Mouse (Mus musculus): ENCODE results near the gene Lrch1. TPM values are rescaled to one million over a fixed set of nuclear protein-coding genes. Genes with fewer than 3 reads are reported as not detected.

The Lrch1 gene
- polyA plus RNA-seq, 1 experiment from 2014 or later = 4.3 TPM

GRCm38 (mm10) chr14:74884024-74884680 is 63.5 kb downstream of the Lrch1 start:
- Histone ChIP-seq H3K4me1 (replicated peaks) (peaks cover 30% of the 10 kb centered on the region), H3K4me3 (replicated peaks) (no peak overlapping the region), H3K27ac (no peak overlapping the region), H3K9ac (no peak overlapping the region), H3K9me3 (replicated peaks) (no peaks in the 10 kb centered on the region), H3K4me2 (no peak overlapping the region), H3K27me3 (no peaks in the 10 kb centered on the region), H3K36me3 (no peaks in the 10 kb centered on the region)
- WGBS (ENCODE audit: insufficient replicate concordance) = 62% methylated on average over 13 of the region's 13 CpGs
- no peak for DNase-seq
- no peak for ATAC-seq (ENCODE audit: low read depth)

DNA sequence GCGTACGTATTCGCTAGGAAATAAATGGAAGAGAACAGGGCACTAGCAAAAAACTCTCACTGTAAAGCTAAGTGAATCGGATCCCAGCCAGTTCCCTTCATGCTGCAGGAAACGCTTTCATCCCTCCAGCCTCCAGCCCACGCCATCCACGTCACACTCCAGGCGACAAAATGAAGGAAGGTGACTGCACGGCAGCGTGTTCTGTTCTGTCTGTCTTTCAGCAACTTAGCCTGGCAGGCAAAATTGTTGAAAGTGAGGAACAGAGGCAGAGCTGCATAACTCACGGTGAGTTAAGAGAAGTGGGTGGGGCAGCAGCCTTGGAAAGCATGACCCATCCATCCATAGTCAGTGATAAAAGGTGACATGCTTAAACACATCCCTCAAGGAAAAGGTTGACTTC is 64.5 kb downstream of the Lrch1 start:
- no peak overlapping the region for H3K27ac ChIP-seq
- H3K9ac ChIP-seq = no peak overlapping the region
- H3K4me2 ChIP-seq = no peak overlapping the region
- 72% methylated on average over 11 of the region's 11 CpGs for WGBS (ENCODE audit: insufficient replicate concordance)
- peaks cover 27% of the 10 kb centered on the region for H3K4me1 ChIP-seq (replicated peaks)
- no peak overlapping the region for H3K4me3 ChIP-seq (replicated peaks)
- no peaks in the 10 kb centered on the region for H3K36me3 ChIP-seq
- ATAC-seq (ENCODE audit: low read depth) (no peak), DNase-seq (no peak)
- no peaks in the 10 kb centered on the region for H3K27me3 ChIP-seq
- H3K9me3 ChIP-seq (replicated peaks) = no peaks in the 10 kb centered on the region

GRCm38 (mm10) chr14:74882754-74883153 is 64.9 kb downstream of the Lrch1 start:
- H3K4me2 ChIP-seq = no peak overlapping the region
- no peak for DNase-seq
- H3K9me3 ChIP-seq (replicated peaks) = no peaks in the 10 kb centered on the region
- no peak overlapping the region for H3K4me3 ChIP-seq (replicated peaks)
- no peaks in the 10 kb centered on the region for H3K27me3 ChIP-seq
- H3K36me3 ChIP-seq = no peaks in the 10 kb centered on the region
- WGBS (ENCODE audit: insufficient replicate concordance) = 58% methylated on average over 3 of the region's 3 CpGs
- ATAC-seq (ENCODE audit: low read depth) = no peak
- peaks cover 27% of the 10 kb centered on the region for H3K4me1 ChIP-seq (replicated peaks)
- H3K27ac ChIP-seq = no peak overlapping the region
- no peak overlapping the region for H3K9ac ChIP-seq

DNA sequence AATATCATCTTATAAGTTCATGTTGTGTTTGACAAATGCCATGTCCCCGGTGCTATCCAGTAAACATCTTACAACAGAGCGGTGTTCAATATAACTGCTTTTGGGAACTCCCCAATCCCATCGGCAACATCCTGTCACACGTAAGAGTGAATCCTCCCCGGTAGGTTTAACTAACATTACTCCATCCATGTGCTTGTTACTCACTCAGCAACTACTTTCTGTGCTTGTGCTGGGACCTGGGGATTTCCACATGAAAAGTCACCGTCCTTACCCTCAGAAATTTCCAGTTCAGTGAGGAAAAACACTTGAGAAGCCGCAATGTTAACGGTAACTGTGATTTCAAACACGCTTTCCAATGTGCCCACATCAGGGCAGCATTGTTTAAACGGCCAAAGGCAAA is 66.8 kb downstream of the Lrch1 start:
- WGBS (ENCODE audit: insufficient replicate concordance) = 84% methylated on average over 10 of the region's 10 CpGs
- ATAC-seq (ENCODE audit: low read depth) (no peak), DNase-seq (no peak)
- no peaks in the 10 kb centered on the region for H3K9me3 ChIP-seq (replicated peaks)
- no peaks in the 10 kb centered on the region for H3K36me3 ChIP-seq
- H3K4me3 ChIP-seq (replicated peaks) = no peak overlapping the region
- no peak overlapping the region for H3K27ac ChIP-seq
- H3K9ac ChIP-seq = no peak overlapping the region
- no peaks in the 10 kb centered on the region for H3K27me3 ChIP-seq
- H3K4me1 ChIP-seq (replicated peaks) = peaks cover 27% of the 10 kb centered on the region
- H3K4me2 ChIP-seq = no peak overlapping the region

GRCm38 (mm10) chr14:74879480-74879879 is 68.2 kb downstream of the Lrch1 start:
- WGBS (ENCODE audit: insufficient replicate concordance) = 84% methylated on average over 8 of the region's 10 CpGs

DNA sequence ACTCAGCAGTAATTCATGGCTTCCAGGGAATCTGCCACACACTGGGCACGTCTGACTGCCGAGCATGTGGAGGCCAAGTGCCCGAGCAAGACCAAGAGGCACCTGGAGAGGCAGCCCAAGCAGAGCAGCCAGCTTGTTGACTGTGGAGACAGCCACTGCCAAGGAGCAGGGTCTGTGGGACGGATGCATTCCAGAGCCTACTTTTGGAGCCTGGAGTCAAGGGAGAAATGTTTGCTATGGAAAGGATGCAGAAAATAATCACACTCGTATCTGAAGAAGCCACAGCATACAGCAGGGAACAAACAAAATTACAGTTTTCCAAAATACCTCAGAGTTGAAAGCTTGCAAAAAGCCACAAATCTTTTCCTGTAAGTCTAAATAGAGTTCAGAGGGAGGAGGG is 70.4 kb downstream of the Lrch1 start:
- 80% methylated on average over 5 of the region's 5 CpGs for WGBS (ENCODE audit: insufficient replicate concordance)
- no peak for ATAC-seq (ENCODE audit: low read depth)
- no peak for DNase-seq
- Histone ChIP-seq H3K4me3 (replicated peaks) (no peak overlapping the region), H3K27ac (no peak overlapping the region), H3K27me3 (no peaks in the 10 kb centered on the region), H3K9me3 (replicated peaks) (no peaks in the 10 kb centered on the region), H3K36me3 (no peaks in the 10 kb centered on the region), H3K9ac (no peak overlapping the region), H3K4me2 (no peak overlapping the region), H3K4me1 (replicated peaks) (peaks cover 12% of the 10 kb centered on the region)

More at GRCm38 (mm10) chr14:74879480-74879879, 68.2 kb downstream of the Lrch1 start:
- Histone ChIP-seq H3K36me3 (no peaks in the 10 kb centered on the region), H3K27me3 (no peaks in the 10 kb centered on the region), H3K4me2 (no peak overlapping the region), H3K9me3 (replicated peaks) (no peaks in the 10 kb centered on the region), H3K4me3 (replicated peaks) (no peak overlapping the region), H3K4me1 (replicated peaks) (peaks cover 26% of the 10 kb centered on the region), H3K27ac (no peak overlapping the region), H3K9ac (no peak overlapping the region)
- DNase-seq (no peak), ATAC-seq (ENCODE audit: low read depth) (no peak)

DNA sequence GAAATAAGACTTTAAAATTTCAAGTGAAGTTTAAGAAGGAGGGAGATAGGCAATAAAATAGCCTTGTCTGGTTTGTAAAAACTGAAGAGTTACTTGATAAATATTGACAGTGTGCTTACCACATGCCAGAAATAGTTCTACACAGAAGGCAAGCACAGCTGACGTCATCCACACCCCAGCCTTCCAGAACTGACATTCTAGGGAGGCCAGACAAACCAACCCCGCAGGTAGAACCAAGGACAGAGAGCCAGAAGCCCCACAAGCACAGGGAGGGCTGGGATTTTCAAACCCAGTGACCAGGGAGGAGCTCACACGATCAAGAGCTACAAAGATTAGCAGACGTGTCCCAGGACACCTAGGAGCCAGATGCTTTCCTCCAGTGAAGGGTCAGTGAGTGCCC is 76.5 kb downstream of the Lrch1 start:
- WGBS (ENCODE audit: insufficient replicate concordance) = 46% methylated on average over 4 of the region's 4 CpGs
- no peak for DNase-seq
- Histone ChIP-seq H3K27me3 (no peaks in the 10 kb centered on the region), H3K9ac (no peak overlapping the region; the same call in 1 of the 2 replicates), H3K4me1 (replicated peaks) (peaks cover 61% of the 10 kb centered on the region), H3K36me3 (no peaks in the 10 kb centered on the region), H3K4me3 (replicated peaks) (no peak overlapping the region), H3K27ac (no peak overlapping the region), H3K9me3 (replicated peaks) (no peaks in the 10 kb centered on the region), H3K4me2 (no peak overlapping the region)
- no peak for ATAC-seq (ENCODE audit: low read depth)

DNA sequence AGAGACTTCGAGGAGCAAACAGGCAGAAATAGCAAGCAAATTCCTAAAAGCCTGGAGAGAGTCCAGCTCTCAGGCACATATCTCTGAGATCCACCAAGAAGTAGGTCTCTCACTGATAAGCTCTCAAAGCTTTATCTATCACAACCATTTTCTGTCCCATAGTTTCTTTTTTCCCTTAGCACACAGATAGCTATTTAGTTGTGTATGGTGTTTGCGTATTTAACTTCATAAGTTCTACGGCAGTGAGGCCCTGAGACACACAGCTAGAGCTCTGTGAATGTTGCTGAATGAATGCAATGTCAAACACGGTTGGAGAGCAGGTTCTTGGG is 78.8 kb downstream of the Lrch1 start:
- Histone ChIP-seq H3K36me3 (no peaks in the 10 kb centered on the region), H3K27ac (peak overlapping the region; percentile 89), H3K4me2 (peak overlapping the region; percentile 62), H3K4me1 (replicated peaks) (peaks cover 76% of the 10 kb centered on the region), H3K4me3 (replicated peaks) (peak overlapping the region; percentile 19), H3K9ac (peak overlapping the region; percentile 42), H3K27me3 (no peaks in the 10 kb centered on the region), H3K9me3 (replicated peaks) (no peaks in the 10 kb centered on the region)
- ATAC-seq (ENCODE audit: low read depth) (peak; percentile 87), DNase-seq (no peak)
- WGBS (ENCODE audit: insufficient replicate concordance) = 15% methylated on average over 4 of the region's 4 CpGs

DNA sequence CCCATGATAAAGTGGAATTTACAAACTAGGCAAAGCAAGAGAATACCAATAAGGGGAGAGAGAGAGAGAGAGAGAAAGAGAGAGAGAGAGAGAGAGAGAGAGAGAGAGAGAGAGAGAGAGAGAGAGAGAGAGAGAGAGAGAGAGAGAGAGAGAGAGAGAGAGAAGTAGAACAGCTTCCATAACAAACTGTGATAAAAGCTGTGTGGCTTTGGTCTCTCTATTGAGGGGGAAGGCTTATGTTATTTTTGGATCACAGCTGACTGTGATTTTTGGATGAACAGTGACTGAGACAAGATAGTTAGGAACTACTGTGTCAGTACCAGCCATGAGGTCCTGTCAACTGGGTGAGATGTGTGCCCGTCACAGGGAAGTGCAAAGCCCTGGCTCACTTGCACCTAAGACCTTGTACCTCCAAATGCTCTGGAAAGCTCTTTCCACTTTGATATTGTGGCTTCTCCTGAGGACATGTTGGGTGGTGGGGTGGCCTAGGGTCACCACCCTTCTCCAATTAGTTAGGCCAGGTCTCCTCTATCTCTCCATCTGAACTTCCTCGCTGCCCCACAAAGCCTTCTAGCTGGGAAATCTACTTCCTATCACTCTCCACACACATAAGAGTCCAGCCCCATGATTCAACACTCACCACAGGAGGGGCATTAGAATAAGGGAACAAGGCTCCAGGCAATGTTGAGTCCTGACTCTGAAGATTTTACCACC is 79.3 kb downstream of the Lrch1 start:
- H3K27me3 ChIP-seq = no peaks in the 10 kb centered on the region
- H3K9ac ChIP-seq = peak overlapping the region; percentile 42; the same call in 1 of the 2 replicates
- ATAC-seq (ENCODE audit: low read depth) = peak; percentile 54; the same call in 1 of the 2 replicates
- no peaks in the 10 kb centered on the region for H3K36me3 ChIP-seq
- peaks cover 78% of the 10 kb centered on the region for H3K4me1 ChIP-seq (replicated peaks)
- 22% methylated on average over 2 of the region's 2 CpGs for WGBS (ENCODE audit: insufficient replicate concordance)
- H3K9me3 ChIP-seq (replicated peaks) = no peaks in the 10 kb centered on the region
- peak overlapping the region; percentile 19 for H3K4me3 ChIP-seq (replicated peaks)
- H3K4me2 ChIP-seq = peak overlapping the region; percentile 62
- peak overlapping the region; percentile 89 for H3K27ac ChIP-seq
- no peak for DNase-seq

- no peak for ATAC-seq (ENCODE audit: low read depth)
- 71% methylated on average over 20 of the region's 20 CpGs for WGBS (ENCODE audit: insufficient replicate concordance)
- Histone ChIP-seq H3K4me1 (replicated peaks) (peaks cover 77% of the 10 kb centered on the region), H3K9me3 (replicated peaks) (no peaks in the 10 kb centered on the region), H3K36me3 (no peaks in the 10 kb centered on the region), H3K27ac (peak overlapping the region; percentile 39), H3K4me3 (replicated peaks) (no peak overlapping the region), H3K4me2 (peak overlapping the region; percentile 24; the same call in 1 of the 2 replicates), H3K9ac (no peak overlapping the region; the same call in 1 of the 2 replicates), H3K27me3 (no peaks in the 10 kb centered on the region)
- DNase-seq = no peak
These were observed 80.3 kb downstream of the Lrch1 start for GRCm38 (mm10) chr14:74867076-74868042.

- Histone ChIP-seq H3K9me3 (replicated peaks) (no peaks in the 10 kb centered on the region), H3K4me2 (no peak overlapping the region), H3K9ac (no peak overlapping the region), H3K4me1 (replicated peaks) (peaks cover 64% of the 10 kb centered on the region), H3K4me3 (replicated peaks) (no peak overlapping the region), H3K27me3 (no peaks in the 10 kb centered on the region), H3K27ac (peak overlapping the region; percentile 34; the same call in 1 of the 2 replicates), H3K36me3 (no peaks in the 10 kb centered on the region)
- 38% methylated on average over 3 of the region's 3 CpGs for WGBS (ENCODE audit: insufficient replicate concordance)
- ATAC-seq (ENCODE audit: low read depth) (no peak), DNase-seq (no peak)
These were observed 81.9 kb downstream of the Lrch1 start for GRCm38 (mm10) chr14:74865738-74866137.

Data from liver, embryonic 13.5 days (tissue).